Mouse (Mus musculus) lung, embryonic 15.5 days (tissue): Measurements from ENCODE around the gene Foxm1. TPM values are rescaled to one million over a fixed set of nuclear protein-coding genes. Genes with fewer than 3 reads are reported as not detected.

Experiments used
- ATAC-seq: fragments of 200-750 bp; cut with Nextera tagmentation; 2 replicates; pipeline ENCODE4 v1.8.0; 2017; ENCODE audit warnings: moderate number of reproducible peaks, borderline replicate concordance; ENCODE audit not compliant: low FRiP score, low TSS enrichment; ENCODE audit errors: extremely low read depth
- H3K27ac ChIP-seq: fragments of 300-500 bp; sonication (generic); 2 replicates; pipeline ENCODE4 v1.5.1; 2015; ENCODE audit warnings: moderate library complexity, mild to moderate bottlenecking, inconsistent platforms
- H3K27me3 ChIP-seq: fragments of 300-500 bp; sonication (generic); 2 replicates; pipeline ENCODE4 v1.6.1; 2015; ENCODE audit warnings: inconsistent platforms
- H3K36me3 ChIP-seq: fragments of 300-500 bp; sonication (generic); 2 replicates; pipeline ENCODE4 v1.6.1; 2015; ENCODE audit warnings: inconsistent platforms
- H3K4me1 ChIP-seq: fragments of 300-500 bp; sonication (generic); 2 replicates; pipeline ENCODE4 v1.6.1; 2015; ENCODE audit warnings: inconsistent platforms
- H3K4me2 ChIP-seq: fragments of 300-500 bp; sonication (generic); 2 replicates; pipeline ENCODE4 v1.6.1; 2015; ENCODE audit warnings: inconsistent platforms, mild to moderate bottlenecking, moderate library complexity
- H3K4me3 ChIP-seq: fragments of 300-500 bp; sonication (generic); 2 replicates; pipeline ENCODE4 v1.5.1; 2015; ENCODE audit warnings: mild to moderate bottlenecking, inconsistent platforms
- H3K9ac ChIP-seq: fragments of 300-500 bp; sonication (generic); 2 replicates; pipeline ENCODE4 v1.6.1; 2015; ENCODE audit warnings: inconsistent platforms
- H3K9me3 ChIP-seq: fragments of 300-500 bp; sonication (generic); 2 replicates; pipeline ENCODE4 v1.6.1; 2016; ENCODE audit warnings: inconsistent platforms
- WGBS: fragments of 180-500 bp; shearing (Covaris S2); methylation state at CpG from one replicate; pipeline ENCODE4 v1.1.7; 2015; 5-methylcytosine and 5-hydroxymethylcytosine counted together
- polyA plus RNA-seq: library from polyadenylated mRNA; unstranded; fragments of >200 nt; fragmentation: Nextera tagmentation; extraction: Ambion mirVana; gene quantifications from 2 replicates; pipeline ENCODE4 v1.2.1, GENCODE M21; 2015

Gene Foxm1
- polyA plus RNA-seq, 1 experiment from 2014 or later, result 41.1 TPM

DNA sequence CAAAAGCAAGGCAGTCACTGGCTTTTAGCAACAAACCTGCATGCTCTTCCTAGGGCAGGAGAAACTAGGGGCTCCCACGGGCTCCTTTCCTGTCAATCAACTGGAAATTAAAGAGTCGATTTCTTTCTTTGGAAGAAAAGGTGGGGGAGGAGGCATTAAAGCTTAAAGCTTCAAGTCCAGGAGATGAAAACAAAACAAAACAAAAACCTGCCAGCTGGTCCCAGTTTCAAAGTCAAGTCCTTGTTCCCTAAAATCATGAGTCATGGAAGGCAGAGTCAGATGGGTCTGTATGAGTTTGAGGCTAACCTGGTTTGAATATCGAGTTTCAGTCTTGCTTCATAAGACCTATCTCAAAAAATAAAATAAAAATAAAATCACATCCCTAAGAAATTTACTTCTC lies 8.6 kb upstream of the Foxm1 start:
- H3K27me3 ChIP-seq, result no peaks in the 10 kb centered on the region
- H3K27ac ChIP-seq, result no peak overlapping the region
- H3K4me1 ChIP-seq, result peaks cover 19% of the 10 kb centered on the region
- no peak for ATAC-seq
- H3K9me3 ChIP-seq, result no peaks in the 10 kb centered on the region
- H3K4me3 ChIP-seq, result peak overlapping the region; percentile 85; the same call in 1 of the 2 replicates
- peaks cover 31% of the 10 kb centered on the region for H3K36me3 ChIP-seq
- peak overlapping the region; percentile 77 for H3K4me2 ChIP-seq
- no peak overlapping the region for H3K9ac ChIP-seq
- WGBS, result 50% methylated on average over 3 of the region's 3 CpGs

DNA sequence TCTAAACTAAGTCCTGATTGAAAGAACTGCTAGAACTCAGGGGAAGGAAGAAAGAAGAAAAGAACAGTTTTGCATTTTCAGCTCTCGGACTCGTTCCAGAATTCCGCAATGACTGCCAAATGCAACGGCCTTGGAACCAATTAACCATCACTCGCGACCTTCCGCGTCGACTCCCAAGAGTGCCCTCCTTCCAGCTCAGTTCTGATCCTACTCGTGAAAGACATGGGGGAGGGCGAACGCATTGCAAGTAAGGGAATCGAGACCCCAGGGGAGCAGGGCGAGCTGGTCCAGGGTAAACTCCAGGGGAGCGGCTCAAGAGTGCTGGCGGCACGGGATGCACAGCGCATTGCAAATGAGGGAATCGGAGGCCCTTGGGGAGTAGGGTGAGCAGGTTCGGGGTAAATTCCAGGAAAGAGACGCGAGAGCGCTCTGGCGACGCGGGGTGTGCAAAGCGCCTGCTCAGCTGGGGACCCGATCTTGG lies 7.5 kb upstream of the Foxm1 start:
- peak overlapping the region; percentile 85 for H3K4me3 ChIP-seq
- peaks cover 18% of the 10 kb centered on the region for H3K4me1 ChIP-seq
- peak overlapping the region; percentile 94 for H3K27ac ChIP-seq
- H3K9me3 ChIP-seq, result no peaks in the 10 kb centered on the region
- under 1% methylated on average over 28 of the region's 28 CpGs for WGBS
- peak overlapping the region; percentile 77 for H3K9ac ChIP-seq
- no peaks in the 10 kb centered on the region for H3K27me3 ChIP-seq
- peak overlapping the region; percentile 77 for H3K4me2 ChIP-seq
- peak; percentile 71 for ATAC-seq
- peaks cover 31% of the 10 kb centered on the region for H3K36me3 ChIP-seq

DNA sequence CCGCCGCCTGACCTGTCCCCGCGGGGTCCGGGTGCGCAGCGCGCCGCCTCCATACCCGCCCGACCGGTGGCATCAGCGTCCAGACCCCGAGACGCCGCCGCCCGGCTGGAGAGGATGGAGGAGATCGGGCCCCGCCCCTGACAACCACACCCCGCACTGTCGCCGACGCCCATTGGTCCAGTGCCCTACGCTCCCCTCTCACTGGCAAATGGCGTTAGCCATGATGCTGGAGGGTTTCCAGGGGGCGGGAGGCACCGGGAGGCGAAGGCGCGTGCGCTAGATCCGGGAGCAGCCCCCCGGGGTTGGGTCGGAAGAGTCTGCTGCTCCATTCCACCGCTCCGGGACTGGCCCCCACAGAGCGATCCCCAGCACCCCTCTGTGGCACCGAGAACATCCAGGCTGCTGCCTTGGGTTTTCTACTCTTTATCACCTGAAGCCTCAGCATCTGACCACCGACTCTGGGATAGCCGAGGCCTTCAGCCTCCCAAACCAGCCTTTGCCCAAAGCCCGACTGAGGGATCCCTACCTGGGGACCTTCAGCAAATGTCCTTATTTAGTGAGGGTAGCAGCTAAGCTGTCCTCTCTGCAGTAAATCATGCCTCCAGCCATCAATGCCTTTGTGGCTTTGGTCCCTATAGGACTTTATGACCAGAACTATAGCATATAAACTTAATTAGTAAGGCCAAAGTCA lies 6.9 kb upstream of the Foxm1 start, which contains the start of gene Tulp3:
Gene Tulp3 (minus strand): TSS at position 126 of the 691 bp plus-strand sequence.
- H3K27me3 ChIP-seq, result no peaks in the 10 kb centered on the region
- H3K9me3 ChIP-seq, result no peaks in the 10 kb centered on the region
- H3K9ac ChIP-seq, result peak within 1 kb of the TSS; percentile 77
- ATAC-seq, result peak; percentile 99
- peaks cover 26% of the 10 kb centered on the region for H3K36me3 ChIP-seq
- H3K4me2 ChIP-seq, result peak within 1 kb of the TSS; percentile 77
- H3K4me1 ChIP-seq, result peaks cover 22% of the 10 kb centered on the region
- peak within 1 kb of the TSS; percentile 85 for H3K4me3 ChIP-seq
- H3K27ac ChIP-seq, result peak within 1 kb of the TSS; percentile 94
- WGBS, result under 1% methylated on average over 35 of the region's 42 CpGs

DNA sequence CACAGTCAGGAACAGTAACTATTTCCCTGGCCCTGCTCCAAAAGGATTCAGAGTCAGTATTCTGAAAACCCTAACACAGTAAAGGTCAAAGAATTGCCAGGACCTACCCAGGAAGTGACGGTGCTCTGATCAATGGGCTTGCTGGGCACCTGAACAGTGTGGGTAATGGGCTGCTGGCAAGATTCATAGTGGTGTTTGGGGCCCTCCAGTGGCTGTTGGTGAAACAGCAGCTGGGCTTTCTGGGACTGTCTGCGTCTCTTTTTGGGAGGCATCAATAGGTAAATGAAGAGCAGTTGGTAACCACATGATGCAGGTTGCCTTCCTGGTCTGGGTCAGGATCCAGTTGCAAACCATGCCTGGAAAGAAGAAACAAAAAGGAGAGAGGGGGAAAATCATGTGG lies 3.8 kb upstream of the Foxm1 start:
- 34% methylated on average over 2 of the region's 2 CpGs for WGBS
- no peak overlapping the region for H3K9ac ChIP-seq

DNA sequence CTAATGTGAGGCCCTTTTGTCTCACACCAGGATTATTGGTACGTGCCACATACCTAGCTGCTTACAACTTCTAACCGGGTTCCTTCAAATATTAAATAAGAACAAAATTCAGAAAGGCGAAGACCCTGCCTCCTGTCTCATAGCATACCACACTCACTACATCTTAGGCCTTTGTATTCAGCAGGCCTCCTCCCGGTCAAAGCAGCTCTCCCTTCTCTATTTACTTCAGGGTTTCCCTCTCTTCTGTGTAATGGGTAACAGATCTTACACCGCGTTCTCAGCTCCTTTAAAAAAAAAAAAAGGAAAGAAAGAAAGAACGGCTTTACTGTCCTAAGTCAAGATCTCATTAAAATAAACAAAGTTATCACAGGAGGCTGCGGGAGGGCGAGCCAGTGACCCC lies 866 bp upstream of the Foxm1 start:
- no peaks in the 10 kb centered on the region for H3K9me3 ChIP-seq
- no peak for ATAC-seq
- H3K4me1 ChIP-seq, result peaks cover 32% of the 10 kb centered on the region
- peak overlapping the region; percentile 81 for H3K4me2 ChIP-seq
- WGBS, result 8% methylated on average over 9 of the region's 9 CpGs
- peak overlapping the region; percentile 99 for H3K4me3 ChIP-seq
- H3K9ac ChIP-seq, result peak overlapping the region; percentile 83
- H3K36me3 ChIP-seq, result peaks cover 33% of the 10 kb centered on the region
- peak overlapping the region; percentile 97 for H3K27ac ChIP-seq
- H3K27me3 ChIP-seq, result no peaks in the 10 kb centered on the region

More for the DNA sequence above, 3.8 kb upstream of the Foxm1 start:
- Histone ChIP-seq H3K4me2 (no peak overlapping the region), H3K4me3 (no peak overlapping the region), H3K4me1 (peaks cover 35% of the 10 kb centered on the region), H3K27me3 (no peaks in the 10 kb centered on the region), H3K36me3 (peaks cover 24% of the 10 kb centered on the region), H3K27ac (no peak overlapping the region), H3K9me3 (no peaks in the 10 kb centered on the region)
- ATAC-seq, result no peak

DNA sequence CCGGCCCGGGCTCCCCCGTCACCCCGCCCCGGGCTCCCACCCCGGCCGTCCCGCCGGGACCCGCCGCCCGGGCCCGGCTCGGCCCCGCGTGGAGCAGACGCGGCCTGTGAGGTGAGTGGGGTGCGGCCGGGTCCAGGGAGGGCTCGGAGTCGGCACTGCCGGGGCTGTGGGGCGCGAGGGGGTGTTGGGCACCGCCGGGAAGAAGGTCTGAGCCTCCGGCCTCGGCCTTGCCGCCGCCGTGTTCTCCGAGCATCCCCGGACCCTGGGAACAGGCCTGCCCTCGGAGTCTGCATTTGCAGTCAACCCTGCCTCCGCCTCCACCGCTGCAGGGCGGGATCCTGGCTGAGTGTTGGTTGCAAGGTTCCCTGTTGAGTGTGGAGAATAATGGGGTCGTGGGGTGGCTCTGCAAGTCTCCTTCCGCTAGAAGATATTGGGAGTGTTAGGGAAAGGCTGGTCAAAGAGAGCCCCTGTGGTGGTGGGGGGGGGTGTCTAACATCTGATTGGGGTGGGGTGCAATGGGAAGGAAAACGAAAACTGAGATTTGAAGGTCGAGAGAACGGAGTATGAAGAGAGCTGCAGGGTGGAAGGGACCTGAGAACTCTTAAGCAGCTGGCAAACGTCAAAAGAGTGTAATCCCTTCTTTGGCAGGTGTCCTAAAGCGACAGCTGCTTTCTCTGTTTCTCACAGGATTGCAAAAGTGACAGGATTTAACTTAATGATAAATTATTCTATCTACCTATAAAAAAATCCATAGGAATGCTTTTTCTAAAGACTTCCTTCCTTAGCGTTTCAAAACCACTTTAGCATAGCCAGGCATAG lies 449 bp downstream of the Foxm1 start:
- Histone ChIP-seq H3K9me3 (no peaks in the 10 kb centered on the region), H3K9ac (peak overlapping the region; percentile 83), H3K4me1 (peaks cover 32% of the 10 kb centered on the region), H3K4me3 (peak overlapping the region; percentile 99), H3K27ac (peak overlapping the region; percentile 97), H3K27me3 (no peaks in the 10 kb centered on the region), H3K36me3 (peaks cover 32% of the 10 kb centered on the region), H3K4me2 (peak overlapping the region; percentile 81)
- WGBS, result under 1% methylated on average over 33 of the region's 46 CpGs
- ATAC-seq, result peak; percentile 44

DNA sequence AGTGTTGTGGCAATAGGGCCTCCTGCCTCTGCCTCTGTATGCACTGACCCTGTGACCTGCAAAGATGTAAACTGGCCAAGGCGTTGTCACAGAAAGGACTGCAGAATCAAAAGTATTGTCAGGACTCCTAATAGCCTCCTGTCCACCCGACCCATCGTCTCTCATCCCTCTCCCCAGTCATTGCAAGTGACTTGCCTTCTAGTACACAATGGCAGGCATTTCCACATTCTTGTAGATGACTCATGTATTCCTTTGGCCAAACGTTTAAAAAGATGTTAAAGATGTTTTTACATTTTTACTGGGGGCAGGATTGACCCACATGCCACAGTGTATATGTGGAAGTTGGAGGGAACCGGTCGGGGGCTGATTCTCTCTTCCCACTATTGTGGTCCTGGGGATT lies 2.0 kb downstream of the Foxm1 start:
- no peak overlapping the region for H3K9ac ChIP-seq
- no peaks in the 10 kb centered on the region for H3K27me3 ChIP-seq
- H3K36me3 ChIP-seq, result peaks cover 38% of the 10 kb centered on the region
- no peak overlapping the region for H3K4me3 ChIP-seq
- H3K27ac ChIP-seq, result no peak overlapping the region
- 66% methylated on average over 6 of the region's 6 CpGs for WGBS
- H3K4me2 ChIP-seq, result peak overlapping the region; percentile 81; the same call in 1 of the 2 replicates
- H3K4me1 ChIP-seq, result peaks cover 32% of the 10 kb centered on the region
- ATAC-seq, result no peak
- H3K9me3 ChIP-seq, result no peaks in the 10 kb centered on the region

DNA sequence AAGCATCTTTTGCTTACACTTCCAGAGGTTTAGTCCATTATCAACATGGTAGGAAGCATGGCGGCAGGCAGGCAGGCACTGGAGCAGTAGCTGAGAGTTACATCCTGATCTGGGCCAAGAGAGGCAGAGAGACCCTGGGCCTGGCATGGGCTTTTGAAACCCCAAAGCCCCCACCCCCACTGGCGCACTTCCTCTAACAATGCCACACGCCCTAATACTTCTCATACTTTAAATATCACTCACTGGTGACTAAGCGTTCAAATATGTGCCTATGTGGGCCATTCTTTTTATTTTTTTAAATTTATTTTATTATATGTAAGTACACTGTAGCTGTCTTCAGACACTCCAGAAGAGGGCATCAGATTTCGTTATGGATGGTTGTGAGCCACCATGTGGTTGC lies 3.7 kb downstream of the Foxm1 start:
- ATAC-seq, result no peak
- 87% methylated on average over 5 of the region's 5 CpGs for WGBS
- Histone ChIP-seq H3K4me2 (no peak overlapping the region), H3K4me3 (no peak overlapping the region), H3K27ac (no peak overlapping the region), H3K27me3 (no peaks in the 10 kb centered on the region), H3K9me3 (no peaks in the 10 kb centered on the region), H3K4me1 (peaks cover 19% of the 10 kb centered on the region), H3K36me3 (peaks cover 54% of the 10 kb centered on the region), H3K9ac (no peak overlapping the region)

DNA sequence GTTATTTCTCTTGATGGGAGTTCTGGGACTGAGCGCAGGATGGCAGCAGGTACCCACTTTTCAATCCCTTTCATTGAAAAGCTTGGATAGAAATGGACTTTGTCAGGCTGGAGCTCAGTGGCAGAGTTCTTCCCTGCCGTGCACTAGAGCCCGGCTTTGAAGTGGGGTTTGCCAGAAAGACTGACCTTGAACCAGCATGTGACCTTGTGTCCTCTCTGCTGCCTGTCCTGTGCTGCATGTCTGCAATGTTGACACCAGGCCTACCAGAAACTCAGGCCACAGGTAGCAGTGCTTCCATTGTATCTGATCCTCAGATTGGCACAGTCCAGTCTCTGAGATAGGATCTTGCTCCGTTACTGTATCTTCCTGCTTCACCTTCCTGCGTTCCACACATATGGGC lies 7.3 kb downstream of the Foxm1 start:
- peaks cover 90% of the 10 kb centered on the region for H3K36me3 ChIP-seq
- WGBS, result 93% methylated on average over 5 of the region's 5 CpGs
- H3K4me1 ChIP-seq, result peaks cover 1% of the 10 kb centered on the region; the same call in 1 of the 2 replicates
- no peak for ATAC-seq
- H3K9me3 ChIP-seq, result no peaks in the 10 kb centered on the region
- no peak overlapping the region for H3K27ac ChIP-seq
- H3K9ac ChIP-seq, result no peak overlapping the region
- no peak overlapping the region for H3K4me2 ChIP-seq
- no peaks in the 10 kb centered on the region for H3K27me3 ChIP-seq
- H3K4me3 ChIP-seq, result no peak overlapping the region

DNA sequence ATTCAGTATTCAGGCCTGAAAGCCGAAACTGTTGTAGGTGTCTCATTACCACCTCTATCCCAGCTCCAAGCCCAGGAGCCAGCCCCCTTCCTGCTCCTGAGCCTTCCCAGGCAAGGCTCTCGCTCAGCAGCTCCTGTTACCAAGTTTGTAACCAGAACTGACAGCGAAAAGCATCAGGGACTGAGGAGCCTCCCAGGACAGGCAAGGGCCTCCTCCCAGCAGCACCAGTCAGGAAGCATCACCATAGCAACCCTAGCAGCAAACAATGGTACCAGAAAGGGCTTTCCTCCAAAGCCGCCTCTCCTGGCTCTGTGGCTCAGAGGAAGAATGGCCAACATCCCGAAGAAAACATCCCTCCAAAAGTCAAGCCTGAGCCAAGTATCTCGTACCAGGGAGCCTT lies 12.4 kb downstream of the Foxm1 start, which contains the start of the genes Tex52 and Gm44596:
Gene Tex52 (plus strand): TSS at position 265 of the 400 bp plus-strand sequence.
Gene Gm44596 (plus strand): TSS at position 312 of the 400 bp plus-strand sequence.
- H3K9ac ChIP-seq, result no peak within 1 kb of the TSS
- H3K27ac ChIP-seq, result no peak within 1 kb of the TSS
- no peak within 1 kb of the TSS for H3K4me2 ChIP-seq
- 52% methylated on average over 6 of the region's 6 CpGs for WGBS
- ATAC-seq, result no peak
- H3K4me3 ChIP-seq, result no peak within 1 kb of the TSS
- peaks cover 3% of the 10 kb centered on the region; the same call in 1 of the 2 replicates for H3K4me1 ChIP-seq
- H3K9me3 ChIP-seq, result no peaks in the 10 kb centered on the region
- no peaks in the 10 kb centered on the region for H3K27me3 ChIP-seq
- H3K36me3 ChIP-seq, result peaks cover 59% of the 10 kb centered on the region

DNA sequence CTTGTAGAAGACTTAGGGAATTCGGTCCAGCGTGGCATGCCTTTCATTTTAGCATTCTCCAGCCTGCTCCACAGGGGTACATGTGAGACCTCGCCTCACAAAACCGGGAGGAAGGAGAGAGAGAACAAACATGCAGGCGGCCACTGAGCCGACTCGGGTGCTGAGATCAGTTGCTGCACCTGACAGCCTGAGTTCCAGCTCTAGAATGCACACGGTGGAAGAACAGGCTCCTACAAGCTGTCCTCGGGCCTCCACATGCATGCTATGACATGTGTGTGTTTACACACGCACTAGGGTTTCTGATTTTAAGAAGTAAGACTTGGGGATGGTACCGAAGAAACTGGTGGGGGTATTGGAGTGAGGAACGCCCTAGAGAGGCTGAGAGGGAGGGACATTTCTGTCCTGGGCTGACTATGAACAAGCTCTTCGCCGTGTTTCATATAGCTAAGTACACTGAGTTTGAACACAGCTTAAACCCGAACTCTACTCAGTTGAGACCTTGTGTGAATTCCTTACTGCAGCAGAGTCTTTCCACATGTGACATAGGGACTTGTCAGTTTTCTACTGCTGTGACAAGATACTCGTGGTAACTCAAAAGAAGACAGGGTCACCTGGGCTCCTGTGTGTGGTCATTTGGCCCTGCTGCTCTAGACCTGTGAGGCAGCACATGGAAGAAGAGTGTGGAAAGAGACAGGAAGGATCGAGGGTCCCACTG lies 13.8 kb downstream of the Foxm1 start:
- ATAC-seq, result no peak
- H3K4me1 ChIP-seq, result peaks cover 3% of the 10 kb centered on the region; the same call in 1 of the 2 replicates
- no peaks in the 10 kb centered on the region for H3K27me3 ChIP-seq
- 83% methylated on average over 17 of the region's 17 CpGs for WGBS
- no peak overlapping the region for H3K9ac ChIP-seq
- no peak overlapping the region for H3K4me2 ChIP-seq
- H3K27ac ChIP-seq, result no peak overlapping the region
- H3K4me3 ChIP-seq, result no peak overlapping the region
- peaks cover 46% of the 10 kb centered on the region for H3K36me3 ChIP-seq
- H3K9me3 ChIP-seq, result no peaks in the 10 kb centered on the region
